Mouse (Mus musculus) embryonic fibroblast, embryonic 13.5 days (primary cell): ENCODE results near the gene Tor1a.

Experiments
- CTCF ChIP-seq: IDR thresholded peaks from 2 replicates; pipeline ENCODE4 v1.5.1; 2011; ENCODE audit warnings: mild to moderate bottlenecking, control low read depth, low read length, moderate library complexity, borderline replicate concordance; ENCODE audit not compliant: insufficient read depth
- POLR2A ChIP-seq: IDR thresholded peaks from 2 replicates; pipeline ENCODE4 v1.6.1; 2011; ENCODE audit warnings: low read depth, mild to moderate bottlenecking, control low read depth, low read length, moderate library complexity

DNA sequence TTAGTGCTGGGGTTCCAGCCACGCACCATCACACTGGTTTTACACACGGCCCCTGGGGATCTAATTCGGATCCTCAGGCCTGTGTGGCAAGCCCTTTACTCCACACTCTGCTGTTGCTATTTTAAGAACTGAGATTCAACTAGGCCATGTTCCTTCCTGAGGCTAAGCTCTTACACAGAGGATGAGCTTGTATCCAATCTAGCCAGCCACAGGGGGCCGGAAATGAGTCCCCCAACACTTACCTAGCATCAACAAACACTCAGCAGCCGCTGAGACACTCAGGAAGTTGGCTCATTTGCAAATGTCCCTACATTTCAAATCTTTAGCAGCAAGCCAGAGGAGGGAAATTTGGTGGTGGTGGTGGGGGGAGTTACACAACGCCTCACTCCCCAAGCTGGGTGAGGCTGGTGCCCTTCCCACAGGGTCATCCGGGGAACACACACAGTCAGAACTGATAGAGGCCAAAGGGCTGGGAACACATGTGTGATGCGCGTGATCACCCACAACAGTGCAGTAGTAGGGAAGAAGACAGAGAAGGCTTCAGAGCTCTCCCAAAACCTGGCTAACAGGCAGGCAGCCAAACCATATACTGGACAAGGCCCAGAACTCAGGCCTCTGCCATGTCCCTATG lies 40.5 kb downstream of the Tor1a start:
- TF ChIP-seq POLR2A (no peak), CTCF (no peak)
